Mouse (Mus musculus) layer of hippocampus, postnatal 36 days (tissue): Measurements from ENCODE around the gene Grik3. TPM values are rescaled to one million over a fixed set of nuclear protein-coding genes. Genes with fewer than 3 reads are reported as not detected.

ENCODE experiments used
- DNase-seq, 2 experiments: peaks; one replicate each; pipeline ENCODE4 v3.0.0; 2022
- total RNA-seq, 2 experiments: library from RNA; stranded (reverse); gene quantifications; 2 replicates each; pipeline ENCODE4 v1.2.3; 2021

Grik3 gene
- total RNA-seq, 2 experiments from 2014 or later: 21.7 to 25.5 TPM

GRCm38 (mm10) chr4:125492122-125492505 is 1.6 kb downstream of the Grik3 start:
- no peak for DNase-seq

- DNase-seq: no peak
Measured at GRCm38 (mm10) chr4:125492706-125493105, 2.2 kb downstream of the Grik3 start.

- no peak for DNase-seq
Measured at GRCm38 (mm10) chr4:125493124-125493523, 2.6 kb downstream of the Grik3 start.

- peak; percentile 18 to 25 for DNase-seq
Measured at GRCm38 (mm10) chr4:125495477-125495876, 5.0 kb downstream of the Grik3 start.

- no peak for DNase-seq
Measured at GRCm38 (mm10) chr4:125497001-125497400, 6.5 kb downstream of the Grik3 start.

- no peak for DNase-seq
Measured at GRCm38 (mm10) chr4:125497471-125497870, 7.0 kb downstream of the Grik3 start.

- DNase-seq: no peak
Measured at GRCm38 (mm10) chr4:125498866-125499265, 8.4 kb downstream of the Grik3 start.

- DNase-seq: no peak
Measured at GRCm38 (mm10) chr4:125502861-125503260, 12.4 kb downstream of the Grik3 start.

- DNase-seq: no peak
Measured at GRCm38 (mm10) chr4:125512434-125512833, 21.9 kb downstream of the Grik3 start.

GRCm38 (mm10) chr4:125515646-125516045 is 25.1 kb downstream of the Grik3 start:
- no peak for DNase-seq

GRCm38 (mm10) chr4:125516612-125517011 is 26.1 kb downstream of the Grik3 start:
- no peak for DNase-seq

- no peak for DNase-seq
Measured at GRCm38 (mm10) chr4:125518861-125519260, 28.4 kb downstream of the Grik3 start.

GRCm38 (mm10) chr4:125522931-125523330 is 32.4 kb downstream of the Grik3 start:
- DNase-seq: no peak

GRCm38 (mm10) chr4:125525266-125525665 is 34.8 kb downstream of the Grik3 start:
- DNase-seq: no peak

GRCm38 (mm10) chr4:125526425-125526824 is 35.9 kb downstream of the Grik3 start:
- DNase-seq: no peak

- DNase-seq: no peak
Measured at GRCm38 (mm10) chr4:125533965-125534364, 43.5 kb downstream of the Grik3 start.

GRCm38 (mm10) chr4:125534449-125534848 is 43.9 kb downstream of the Grik3 start:
- no peak for DNase-seq

GRCm38 (mm10) chr4:125534991-125535401 is 44.5 kb downstream of the Grik3 start:
- DNase-seq: no peak

GRCm38 (mm10) chr4:125535465-125535864 is 45.0 kb downstream of the Grik3 start:
- DNase-seq: no peak

GRCm38 (mm10) chr4:125535977-125536376 is 45.5 kb downstream of the Grik3 start:
- no peak for DNase-seq

- DNase-seq: no peak
Measured at GRCm38 (mm10) chr4:125538301-125538965, 47.9 kb downstream of the Grik3 start.

- no peak for DNase-seq
Measured at GRCm38 (mm10) chr4:125539617-125540016, 49.1 kb downstream of the Grik3 start.

GRCm38 (mm10) chr4:125543171-125543570 is 52.7 kb downstream of the Grik3 start:
- DNase-seq: no peak

- DNase-seq: no peak
Measured at GRCm38 (mm10) chr4:125544947-125545767, 54.7 kb downstream of the Grik3 start.
